Mouse (Mus musculus) mature B cell (primary cell): ENCODE measurements around the gene Lrwd1.

ENCODE experiments used
- in situ Hi-C: fragments of 300-500 bp; cut with MboI; formaldehyde crosslinking; loops from 2 replicates; pipeline ENCODE4 v1.14.3; 2019

The Lrwd1 gene

GRCm38 (mm10) chr5:136091927-136092326 is 43.9 kb downstream of the Lrwd1 start:
- in situ Hi-C loops, result no loop called here

GRCm38 (mm10) chr5:136088821-136089575 is 46.9 kb downstream of the Lrwd1 start:
- in situ Hi-C loops, result no loop called here

GRCm38 (mm10) chr5:136086290-136086689 is 49.6 kb downstream of the Lrwd1 start:
- in situ Hi-C loops, result no loop called here

GRCm38 (mm10) chr5:136084891-136085651 is 50.8 kb downstream of the Lrwd1 start:
- in situ Hi-C loops, result no loop called here

GRCm38 (mm10) chr5:136084144-136084881 is 51.6 kb downstream of the Lrwd1 start:
- in situ Hi-C loops, result no loop called here

GRCm38 (mm10) chr5:136083669-136084107 is 52.2 kb downstream of the Lrwd1 start, which contains the start of gene Rasa4:
Gene Rasa4, plus strand, starts transcription at chr5:136083916.
- in situ Hi-C loops, result no loop called here

- in situ Hi-C loops, result no loop called here
Measured at GRCm38 (mm10) chr5:136082345-136082744, 53.5 kb downstream of the Lrwd1 start.

DNA sequence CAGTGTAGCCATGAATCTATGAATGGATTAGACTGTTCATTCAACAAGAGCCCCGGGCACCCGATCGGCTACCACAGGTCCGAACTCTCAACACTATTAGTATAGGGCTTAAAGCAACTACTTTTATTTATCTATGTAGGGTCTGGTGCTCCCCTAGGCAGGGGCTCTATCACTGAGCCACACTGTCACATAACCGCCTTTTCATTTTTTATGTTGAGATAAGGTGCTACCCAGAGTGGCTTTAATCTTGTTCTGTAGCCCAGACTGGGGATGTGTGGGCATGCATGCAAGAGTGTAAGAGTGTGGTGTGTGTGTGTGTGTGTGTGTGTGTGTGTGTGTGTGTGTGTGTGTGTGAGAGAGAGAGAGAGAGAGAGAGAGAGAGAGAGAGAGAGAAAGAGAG is 57.7 kb downstream of the Lrwd1 start:
- in situ Hi-C loops, result no loop called here

DNA sequence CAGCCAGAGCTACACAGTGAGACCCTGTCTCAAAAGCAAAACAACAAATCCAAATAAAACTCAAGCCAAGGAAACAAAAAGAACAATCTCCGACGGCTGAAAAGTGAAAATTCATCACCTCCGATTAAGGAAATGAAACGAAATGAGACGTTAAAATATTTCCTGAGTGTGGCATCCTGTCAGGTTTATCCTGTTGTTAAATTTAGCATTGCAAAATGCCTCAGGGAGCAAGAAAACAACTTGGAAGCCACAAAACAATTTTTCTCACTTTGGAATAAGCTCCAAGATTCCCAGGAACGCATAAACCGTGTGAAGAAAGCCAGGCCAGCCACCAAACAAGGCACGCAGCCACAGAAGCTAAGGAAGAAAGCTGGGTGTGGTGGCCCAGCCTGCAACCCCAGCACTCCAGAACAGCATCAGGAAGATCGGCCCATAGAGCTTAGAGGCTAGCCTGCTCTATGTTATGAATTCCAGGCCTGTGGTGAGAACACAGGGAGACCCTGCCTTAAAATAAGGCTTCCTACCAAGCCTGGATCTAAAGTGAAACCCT is 58.8 kb downstream of the Lrwd1 start:
- in situ Hi-C loops, result no loop called here

DNA sequence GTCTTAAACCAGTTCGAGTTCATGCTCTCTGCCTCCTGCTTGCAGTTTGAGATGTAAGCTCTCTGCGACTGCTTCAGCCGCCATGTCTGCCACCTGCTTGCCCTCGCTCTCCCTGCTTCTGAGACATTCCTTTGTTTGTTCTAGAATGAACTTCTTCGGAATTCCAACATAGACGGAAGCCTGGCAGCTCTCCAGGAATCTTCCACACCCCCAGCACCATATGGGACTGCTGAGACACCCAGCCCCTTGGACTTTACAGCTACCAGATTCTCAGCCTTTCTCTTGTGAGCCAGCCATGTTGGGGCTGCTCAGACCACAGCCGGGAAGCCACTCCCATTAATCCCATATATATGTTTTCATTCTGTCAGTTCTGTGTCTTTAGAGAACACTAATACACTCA is 59.6 kb downstream of the Lrwd1 start:
- in situ Hi-C loops, result no loop called here

GRCm38 (mm10) chr5:136075076-136075475 is 60.8 kb downstream of the Lrwd1 start:
- in situ Hi-C loops, result no loop called here

GRCm38 (mm10) chr5:136073526-136073925 is 62.3 kb downstream of the Lrwd1 start:
- in situ Hi-C loops, result no loop called here

- in situ Hi-C loops, result no loop called here
Measured at GRCm38 (mm10) chr5:136073051-136073450, 62.8 kb downstream of the Lrwd1 start.
